Mouse (Mus musculus): Measurements from ENCODE around the gene C1ql1. TPM values are rescaled to one million over a fixed set of nuclear protein-coding genes. Genes with fewer than 3 reads are reported as not detected.

Gene C1ql1
- total RNA-seq, 2 experiments from 2014 or later, result not detected

- ATAC-seq (replicated peaks; ENCODE audit: poor library complexity), result no peak
Measured at GRCm38 (mm10) chr11:102902107-102902506, 44.4 kb downstream of the C1ql1 start.

GRCm38 (mm10) chr11:102901199-102901598 lies 45.3 kb downstream of the C1ql1 start:
- ATAC-seq (replicated peaks; ENCODE audit: poor library complexity), result no peak

- ATAC-seq (replicated peaks; ENCODE audit: poor library complexity), result peak; percentile 78
Measured at GRCm38 (mm10) chr11:102900763-102901162, 45.7 kb downstream of the C1ql1 start, which contains the start of gene Gfap. Gfap (minus strand) TSS chr11:102900912.

- no peak for ATAC-seq (replicated peaks; ENCODE audit: poor library complexity)
Measured at GRCm38 (mm10) chr11:102898408-102898807, 48.1 kb downstream of the C1ql1 start.

GRCm38 (mm10) chr11:102896641-102897040 lies 49.8 kb downstream of the C1ql1 start:
- no peak for ATAC-seq (replicated peaks; ENCODE audit: poor library complexity)

GRCm38 (mm10) chr11:102895779-102896178 lies 50.7 kb downstream of the C1ql1 start:
- ATAC-seq (replicated peaks; ENCODE audit: poor library complexity), result peak; percentile 77

- ATAC-seq (replicated peaks; ENCODE audit: poor library complexity), result no peak
Measured at GRCm38 (mm10) chr11:102894716-102895115, 51.8 kb downstream of the C1ql1 start.

- ATAC-seq (replicated peaks; ENCODE audit: poor library complexity), result peak; percentile 88
Measured at GRCm38 (mm10) chr11:102893015-102893651, 53.4 kb downstream of the C1ql1 start.

- ATAC-seq (replicated peaks; ENCODE audit: poor library complexity), result no peak
Measured at GRCm38 (mm10) chr11:102890096-102890495, 56.4 kb downstream of the C1ql1 start.

Other genes with a start within 250 kb of the C1ql1 start
- gene Ccdc43, start 248.9 kb downstream of the C1ql1 start, total RNA-seq (2015), result 25.5 and 28.9 TPM in 2 replicates
- 36.1 and 41.9 TPM in 2 replicates for gene Ccdc43, start 248.9 kb downstream of the C1ql1 start, total RNA-seq (2017)
- 0.17 and 2.9 TPM in 2 replicates for gene Adam11, start 185.2 kb downstream of the C1ql1 start, total RNA-seq (2015)
- gene Adam11, start 185.2 kb downstream of the C1ql1 start, total RNA-seq (2017), result 0.44 TPM in 1 of 2 replicates, not detected in the other
- gene Gjc1, start 127.0 kb downstream of the C1ql1 start, total RNA-seq (2015), result not detected in 2 replicates
- gene Gjc1, start 127.0 kb downstream of the C1ql1 start, total RNA-seq (2017), result not detected in 2 replicates
- not detected in 2 replicates for gene Higd1b, start 110.8 kb downstream of the C1ql1 start, total RNA-seq (2015)
- gene Higd1b, start 110.8 kb downstream of the C1ql1 start, total RNA-seq (2017), result not detected in 2 replicates
- gene Eftud2, start 65.7 kb downstream of the C1ql1 start, total RNA-seq (2015), result 117 and 130 TPM in 2 replicates
- gene Eftud2, start 65.7 kb downstream of the C1ql1 start, total RNA-seq (2017), result 139 and 151 TPM in 2 replicates
- gene Ccdc103, start 65.5 kb downstream of the C1ql1 start, total RNA-seq (2015), result 0.12 TPM in 1 of 2 replicates, not detected in the other
- gene Ccdc103, start 65.5 kb downstream of the C1ql1 start, total RNA-seq (2017), result not detected in 2 replicates
- not detected in 2 replicates for gene Fam187a, start 61.5 kb downstream of the C1ql1 start, total RNA-seq (2015)
- not detected in 2 replicates for gene Fam187a, start 61.5 kb downstream of the C1ql1 start, total RNA-seq (2017)
- 0.10 TPM in 1 of 2 replicates, not detected in the other for gene Gfap, start 45.8 kb downstream of the C1ql1 start, total RNA-seq (2015)
- not detected in 2 replicates for gene Gfap, start 45.8 kb downstream of the C1ql1 start, total RNA-seq (2017)
- gene Kif18b, start 21.6 kb downstream of the C1ql1 start, total RNA-seq (2015), result 18.8 and 19.0 TPM in 2 replicates
- gene Kif18b, start 21.6 kb downstream of the C1ql1 start, total RNA-seq (2017), result 18.9 and 20.5 TPM in 2 replicates
- 38.8 and 39.5 TPM in 2 replicates for gene Nmt1, start 81.5 kb upstream of the C1ql1 start, total RNA-seq (2015)
- gene Nmt1, start 81.5 kb upstream of the C1ql1 start, total RNA-seq (2017), result 44.8 and 45.1 TPM in 2 replicates
- 27.7 and 27.9 TPM in 2 replicates for gene Dcakd, start 81.6 kb upstream of the C1ql1 start, total RNA-seq (2015)
- gene Dcakd, start 81.6 kb upstream of the C1ql1 start, total RNA-seq (2017), result 17.5 and 24.2 TPM in 2 replicates
- 0.17 TPM in 1 of 2 replicates, not detected in the other for gene Plcd3, start 155.0 kb upstream of the C1ql1 start, total RNA-seq (2015)
- not detected in 2 replicates for gene Plcd3, start 155.0 kb upstream of the C1ql1 start, total RNA-seq (2017)
- gene Acbd4, start 155.0 kb upstream of the C1ql1 start, total RNA-seq (2015), result 1.5 and 2.0 TPM in 2 replicates
- gene Acbd4, start 155.0 kb upstream of the C1ql1 start, total RNA-seq (2017), result 5.0 and 7.2 TPM in 2 replicates
- 10.7 and 13.0 TPM in 2 replicates for gene Hexim1, start 169.5 kb upstream of the C1ql1 start, total RNA-seq (2015)
- 21.2 and 27.9 TPM in 2 replicates for gene Hexim1, start 169.5 kb upstream of the C1ql1 start, total RNA-seq (2017)
- gene Hexim2, start 185.7 kb upstream of the C1ql1 start, total RNA-seq (2015), result 1.2 and 1.8 TPM in 2 replicates
- 3.5 and 3.9 TPM in 2 replicates for gene Hexim2, start 185.7 kb upstream of the C1ql1 start, total RNA-seq (2017)
- gene Fmnl1, start 224.4 kb upstream of the C1ql1 start, total RNA-seq (2015), result 74.3 and 76.3 TPM in 2 replicates
- 17.3 and 36.5 TPM in 2 replicates for gene Fmnl1, start 224.4 kb upstream of the C1ql1 start, total RNA-seq (2017)